Mouse (Mus musculus) ES-E14 (cell line): ENCODE measurements at regions not wholly inside any gene's neighbourhood (a gene's known extent, or its start where the extent isn't known, plus 50 kb on each side); places are given as distances from the start of the nearest gene placed in this dataset.

ENCODE experiments used
- CHD2 ChIP-seq: IDR thresholded peaks from 2 replicates; pipeline ENCODE4 v1.6.1; 2014; ENCODE audit warnings: mild to moderate bottlenecking, low read depth, low read length, inconsistent platforms
- HCFC1 ChIP-seq: IDR thresholded peaks from 2 replicates; pipeline ENCODE4 v1.6.1; 2012; ENCODE audit warnings: low read length, inconsistent platforms, borderline replicate concordance; ENCODE audit not compliant: insufficient read depth
- MAFK ChIP-seq: IDR thresholded peaks from 2 replicates; pipeline ENCODE4 v1.6.1; 2014; ENCODE audit warnings: mild to moderate bottlenecking, low read depth, low read length, inconsistent platforms; ENCODE audit not compliant: insufficient read depth
- ZC3H11A ChIP-seq: IDR thresholded peaks from 2 replicates; pipeline ENCODE4 v1.6.1; 2012; ENCODE audit warnings: low read depth, mild to moderate bottlenecking, inconsistent platforms, low read length, borderline replicate concordance

DNA sequence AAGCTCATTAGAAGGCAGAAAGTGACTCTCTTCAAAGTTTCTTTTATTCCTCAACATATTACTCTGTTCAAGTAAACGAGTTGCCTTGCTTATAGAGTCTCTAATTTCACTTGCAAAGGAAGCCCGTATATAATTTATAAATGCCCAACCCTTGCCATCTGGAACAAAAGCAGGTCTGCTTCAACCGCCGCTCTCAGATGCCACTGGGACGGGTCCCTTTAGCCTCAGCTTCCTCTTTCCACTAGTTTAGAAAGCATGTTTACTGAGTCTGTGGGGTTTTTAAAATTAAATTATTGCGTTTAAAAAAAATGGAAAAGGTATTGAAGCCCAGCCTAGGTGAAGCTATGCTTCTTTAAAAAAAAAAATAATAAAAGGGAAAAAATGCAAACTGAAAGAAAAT is 111.4 kb upstream of the Bmper start:
- TF ChIP-seq HCFC1 (no peak), MAFK (no peak), CHD2 (no peak), ZC3H11A (no peak)
